8 mouse cellular contexts compared by ENCODE assay signal in genomic region chr7:34721650-34722048, GRCm38 (mm10).
DNase-seq lines count a peak whose midpoint lies in the region; ATAC-seq and TF ChIP-seq lines count a peak whose summit lies in the region.

No protein-coding gene starts in this region.

- no peaks in the 10 kb centered on the region for H3K9me3 ChIP-seq in hindbrain, embryonic 11.5 days (ENCODE audit: control insufficient read depth, low read length)
- H3K9me3 ChIP-seq in hindbrain, postnatal 0 days (ENCODE audit: low read length), result 0 out of 2 replicates have a peak, but pooled peaks cover under 1% of the 10 kb centered on the region
- H3K9me3 ChIP-seq in embryonic facial prominence, embryonic 14.5 days (ENCODE audit: control insufficient read depth, low read length), result no peaks in the 10 kb centered on the region
- H3K9me3 ChIP-seq in neural tube, embryonic 11.5 days (ENCODE audit: control insufficient read depth, low read length), result no peaks in the 10 kb centered on the region

- intact Hi-C loops in gastrocnemius, postnatal 36 days (cut with DNase I), result loop anchor here (2.0 kb wide), 1 partner anchor 313 kb away; no protein-coding TSS in a partner anchor

- no peak overlapping the region for H3K9ac ChIP-seq in hindbrain, embryonic 11.5 days (ENCODE audit: low read depth, low read length)
- H3K9ac ChIP-seq in hindbrain, postnatal 0 days (replicated peaks; ENCODE audit: low read length), result no peak overlapping the region
- no peak overlapping the region for H3K9ac ChIP-seq in embryonic facial prominence, embryonic 14.5 days (ENCODE audit: low read depth, low read length)
- no peak overlapping the region; the same call in 1 of the 2 replicates for H3K9ac ChIP-seq in neural tube, embryonic 11.5 days (ENCODE audit: low read length)

- H3K27me3 ChIP-seq in hindbrain, embryonic 11.5 days (ENCODE audit: control insufficient read depth, insufficient read depth, low read length), result no peaks in the 10 kb centered on the region
- H3K27me3 ChIP-seq in hindbrain, postnatal 0 days (ENCODE audit: insufficient read depth, low read length), result no peaks in the 10 kb centered on the region
- 0 out of 2 replicates have a peak, but pooled peaks cover 6% of the 10 kb centered on the region for H3K27me3 ChIP-seq in embryonic facial prominence, embryonic 14.5 days (replicated peaks; ENCODE audit: control insufficient read depth, insufficient read depth, low read length)
- H3K27me3 ChIP-seq in neural tube, embryonic 11.5 days (ENCODE audit: control insufficient read depth, insufficient read depth, low read length), result no peaks in the 10 kb centered on the region

- H3K27ac ChIP-seq in hindbrain, embryonic 11.5 days (ENCODE audit: low read depth, low read length), result 0 out of 2 replicates have a peak overlapping the region, but pooled peaks have one; percentile 17
- no peak overlapping the region for H3K27ac ChIP-seq in hindbrain, postnatal 0 days
- H3K27ac ChIP-seq in embryonic facial prominence, embryonic 14.5 days (replicated peaks; ENCODE audit: low read depth, low read length), result no peak overlapping the region
- H3K27ac ChIP-seq in neural tube, embryonic 11.5 days (ENCODE audit: low read depth, low read length), result peak overlapping the region; percentile 56; the same call in 1 of the 2 replicates

- 5% methylated on average over 5 of the region's 5 CpGs for WGBS in hindbrain, embryonic 11.5 days
- 38% methylated on average over 5 of the region's 5 CpGs for WGBS in hindbrain, postnatal 0 days
- WGBS in embryonic facial prominence, embryonic 14.5 days, result 14% methylated on average over 5 of the region's 5 CpGs
- WGBS in neural tube, embryonic 11.5 days, result 4% methylated on average over 5 of the region's 5 CpGs

- no peak for TF ChIP-seq CTCF in hindbrain, postnatal 0 days (IDR thresholded peaks at IDR 0.05; ENCODE audit: low read depth)

- H3K36me3 ChIP-seq in hindbrain, embryonic 11.5 days (ENCODE audit: control insufficient read depth, insufficient read depth, low read length), result no peaks in the 10 kb centered on the region
- H3K36me3 ChIP-seq in hindbrain, postnatal 0 days (ENCODE audit: insufficient read depth, low read length), result no peaks in the 10 kb centered on the region
- H3K36me3 ChIP-seq in embryonic facial prominence, embryonic 14.5 days (ENCODE audit: control insufficient read depth, insufficient read depth, low read length), result no peaks in the 10 kb centered on the region
- no peaks in the 10 kb centered on the region for H3K36me3 ChIP-seq in neural tube, embryonic 11.5 days (ENCODE audit: control insufficient read depth, insufficient read depth, low read length)

- H3K4me1 ChIP-seq in hindbrain, embryonic 11.5 days (replicated peaks; ENCODE audit: control insufficient read depth, insufficient read depth, low read length), result peaks cover 17% of the 10 kb centered on the region
- peaks cover 15% of the 10 kb centered on the region for H3K4me1 ChIP-seq in hindbrain, postnatal 0 days (ENCODE audit: insufficient read depth, low read length)
- peaks cover 8% of the 10 kb centered on the region; the same call in 1 of the 2 replicates for H3K4me1 ChIP-seq in embryonic facial prominence, embryonic 14.5 days (ENCODE audit: control insufficient read depth, insufficient read depth, low read length)
- H3K4me1 ChIP-seq in neural tube, embryonic 11.5 days (ENCODE audit: control insufficient read depth, insufficient read depth, low read length), result peaks cover 23% of the 10 kb centered on the region

- H3K4me2 ChIP-seq in hindbrain, embryonic 11.5 days (replicated peaks; ENCODE audit: low read depth, low read length), result no peak overlapping the region
- no peak overlapping the region for H3K4me2 ChIP-seq in hindbrain, postnatal 0 days (ENCODE audit: low read depth, low read length)
- H3K4me2 ChIP-seq in embryonic facial prominence, embryonic 14.5 days (ENCODE audit: low read depth, low read length), result no peak overlapping the region
- no peak overlapping the region for H3K4me2 ChIP-seq in neural tube, embryonic 11.5 days (ENCODE audit: low read depth)

- DNase-seq in hindbrain, embryonic 11.5 days (ENCODE audit: low spot score), result peak; percentile 38
- no peak for DNase-seq in hindbrain, postnatal 0 days (ENCODE audit: low spot score)
- peak; percentile 75 for DNase-seq in embryonic facial prominence, embryonic 14.5 days (ENCODE audit: low spot score)
- DNase-seq in kidney, postnatal 14 days, result peak; percentile 39
- DNase-seq in neural tube, embryonic 11.5 days (ENCODE audit: low spot score), result no peak
- no peak for DNase-seq in gastrocnemius, postnatal 36 days
- no peak for DNase-seq in frontal cortex, postnatal 10 days (ENCODE audit: low spot score in 2 of 2)
- no peak for DNase-seq in urinary bladder, adult 2 months (ENCODE audit: low spot score)

- H3K4me3 ChIP-seq in hindbrain, embryonic 11.5 days (ENCODE audit: low read depth, low read length), result no peak overlapping the region
- no peak overlapping the region for H3K4me3 ChIP-seq in hindbrain, postnatal 0 days (ENCODE audit: low read length)
- no peak overlapping the region for H3K4me3 ChIP-seq in embryonic facial prominence, embryonic 14.5 days (ENCODE audit: low read depth, low read length)
- no peak overlapping the region for H3K4me3 ChIP-seq in neural tube, embryonic 11.5 days (ENCODE audit: low read depth, low read length)

- ATAC-seq in hindbrain, embryonic 11.5 days (ENCODE audit: low FRiP score), result no peak; the same call in 1 of the 2 replicates
- ATAC-seq in hindbrain, postnatal 0 days, result no peak
- ATAC-seq in embryonic facial prominence, embryonic 14.5 days (ENCODE audit: low read depth), result peak; percentile 64
- no peak for ATAC-seq in neural tube, embryonic 11.5 days (ENCODE audit: insufficient read depth, low FRiP score, low TSS enrichment)

Comparison
In these comparisons a context has a peak if more than half of its experiments do, and no peak if none do; other contexts are left out.
1. DNase-seq: peak in hindbrain, embryonic 11.5 days (single experiment), embryonic facial prominence, embryonic 14.5 days (single experiment) and kidney, postnatal 14 days (single experiment); none in hindbrain, postnatal 0 days (single experiment), neural tube, embryonic 11.5 days (single experiment), gastrocnemius, postnatal 36 days (0 of 2), frontal cortex, postnatal 10 days (0 of 2) and urinary bladder, adult 2 months (single experiment).
2. H3K27ac ChIP-seq: peak in hindbrain, embryonic 11.5 days (single experiment) and neural tube, embryonic 11.5 days (single experiment); none in hindbrain, postnatal 0 days (single experiment) and embryonic facial prominence, embryonic 14.5 days (single experiment).